Mouse (Mus musculus): ENCODE results near the gene 4833439L19Rik.
"Not testable (repeated sequence)": the region's sequence is repeated elsewhere in the genome, so short reads cannot be mapped to it uniquely, and the experiment has no call there.

Gene 4833439L19Rik

DNA sequence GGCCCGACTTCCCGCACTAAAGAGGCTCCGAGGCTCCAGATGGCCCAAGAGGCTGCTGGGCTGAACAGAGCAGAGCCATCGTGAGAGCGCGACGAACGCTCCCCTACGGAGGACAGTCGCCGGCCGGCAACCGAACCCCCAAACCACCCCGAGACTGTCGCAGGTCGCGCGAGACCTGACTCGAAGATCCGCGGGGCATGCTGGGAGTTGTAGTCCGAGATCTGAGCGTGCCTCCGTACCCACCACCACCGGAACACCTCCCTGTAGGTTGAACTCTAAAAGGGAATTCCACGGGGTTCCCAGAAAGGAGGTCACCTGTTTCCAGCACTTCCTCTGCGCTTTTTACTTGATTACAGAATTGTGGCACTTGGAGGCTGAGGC is at the start of gene 4833439L19Rik:
Gene 4833439L19Rik, minus strand, starts transcription at position 235 of the 381 bp plus-strand sequence.
- DNase-seq (ENCODE audit: low read depth, low spot score) = peak; percentile 93

DNA sequence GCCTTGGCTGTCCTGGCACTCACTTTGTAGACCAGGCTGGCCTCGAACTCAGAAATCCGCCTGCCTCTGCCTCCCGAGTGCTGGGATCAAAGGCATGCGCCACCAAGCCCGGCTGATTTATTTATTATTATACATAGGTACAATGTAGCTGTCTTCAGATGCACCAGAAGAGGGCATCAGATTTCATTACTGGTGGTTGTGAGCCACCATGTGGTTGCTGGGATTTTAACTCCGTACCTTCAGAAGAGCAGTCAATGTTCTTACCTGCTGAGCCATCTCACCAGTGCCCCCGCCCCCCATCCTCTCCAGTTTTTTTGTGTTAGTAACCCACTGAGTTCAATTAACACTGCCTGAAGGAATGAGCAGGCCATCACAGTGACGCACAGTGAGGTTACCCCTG is 47.9 kb upstream of the 4833439L19Rik start:
- DNase-seq (ENCODE audit: low read depth, low spot score) = not testable (repeated sequence)

GRCm38 (mm10) chr13:54610972-54611754 is 45.9 kb upstream of the 4833439L19Rik start, which contains the start of gene Cltb:
TSS of gene Cltb (minus strand) at chr13:54611344.
- peak; percentile 51 for DNase-seq (ENCODE audit: low read depth, low spot score)

DNA sequence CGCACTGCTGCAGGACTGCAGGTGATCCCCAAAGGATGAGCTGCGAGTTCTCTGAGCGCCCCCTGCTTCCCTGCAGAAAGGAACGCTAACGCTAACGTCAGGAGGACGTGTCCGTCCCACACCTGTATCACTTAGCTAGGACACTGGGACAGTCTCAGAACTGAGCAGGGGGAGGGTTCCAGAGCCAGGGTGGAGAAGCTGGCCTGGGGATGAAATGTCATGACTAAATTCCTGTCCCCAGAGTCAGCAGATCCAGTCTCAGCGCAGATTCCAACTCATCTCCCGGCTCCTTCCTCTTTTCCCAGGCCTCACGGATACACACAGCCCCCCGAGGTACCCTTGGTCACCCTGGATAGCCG is 45.4 kb upstream of the 4833439L19Rik start:
- peak; percentile 42 for DNase-seq (ENCODE audit: low read depth, low spot score)

DNA sequence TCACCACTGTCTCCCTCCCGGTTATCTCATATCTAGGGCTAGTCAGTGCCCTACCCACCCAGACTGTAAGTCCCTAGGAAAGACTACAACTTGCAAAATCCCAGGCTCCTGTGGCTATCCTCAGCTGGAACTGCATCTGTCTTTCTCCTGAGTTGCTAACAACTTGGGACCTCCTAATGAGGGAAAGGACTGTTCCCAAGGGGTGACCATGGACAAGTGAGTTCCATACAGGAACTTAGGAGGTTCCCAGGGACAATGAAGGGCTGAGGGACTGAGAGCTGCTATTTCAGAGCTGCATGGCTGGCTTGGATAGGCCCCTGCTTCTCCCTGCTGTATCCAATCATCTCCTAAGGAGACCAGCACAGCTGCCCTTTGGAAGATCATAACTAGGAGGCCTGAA is 44.1 kb upstream of the 4833439L19Rik start:
- no peak for DNase-seq (ENCODE audit: low read depth, low spot score)

GRCm38 (mm10) chr13:54608666-54609065 is 43.4 kb upstream of the 4833439L19Rik start:
- DNase-seq (ENCODE audit: low read depth, low spot score) = peak; percentile 44

GRCm38 (mm10) chr13:54608002-54608401 is 42.8 kb upstream of the 4833439L19Rik start:
- no peak for DNase-seq (ENCODE audit: low read depth, low spot score)

DNA sequence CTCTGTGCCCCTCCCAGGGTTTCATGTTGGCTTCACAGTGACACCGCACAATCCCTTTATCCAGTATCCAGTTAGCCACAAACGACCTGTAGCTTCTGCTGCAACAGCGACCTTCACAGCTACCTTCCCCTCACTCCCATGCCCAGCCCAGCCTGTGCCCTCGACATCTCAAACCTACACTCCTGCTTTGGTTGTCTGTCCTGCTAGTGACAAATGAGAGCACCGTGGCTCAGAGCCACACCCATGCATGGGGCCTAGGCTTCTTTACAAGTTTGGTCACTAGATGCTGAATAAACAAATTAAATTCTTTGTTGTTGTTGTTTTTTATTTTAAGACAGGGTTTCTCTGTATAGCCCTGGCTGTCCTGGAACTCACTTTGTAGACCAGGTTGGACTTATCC is 42.0 kb upstream of the 4833439L19Rik start:
- no peak for DNase-seq (ENCODE audit: low read depth, low spot score)

GRCm38 (mm10) chr13:54605426-54605825 is 40.2 kb upstream of the 4833439L19Rik start:
- peak; percentile 36 for DNase-seq (ENCODE audit: low read depth, low spot score)

DNA sequence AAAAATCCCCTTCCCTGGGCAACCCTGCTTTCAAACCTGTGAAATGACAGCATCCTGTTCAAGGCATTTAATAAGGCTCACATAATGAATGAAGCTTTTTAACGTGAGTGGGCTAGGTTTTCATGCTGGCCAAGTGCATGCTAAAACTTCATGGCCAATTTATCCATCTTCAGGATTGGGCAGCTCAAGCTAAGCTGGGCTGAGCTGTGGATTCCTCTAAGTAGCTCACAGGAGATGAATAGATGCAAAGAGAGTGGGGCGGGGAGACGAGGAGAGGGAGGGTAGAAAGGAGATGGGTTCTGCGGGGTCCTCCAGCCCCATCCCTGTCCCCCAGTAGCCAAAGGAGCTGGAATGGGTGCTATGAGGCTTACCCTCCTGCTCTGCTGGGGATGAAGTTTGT is 39.0 kb upstream of the 4833439L19Rik start:
- DNase-seq (ENCODE audit: low read depth, low spot score) = no peak

DNA sequence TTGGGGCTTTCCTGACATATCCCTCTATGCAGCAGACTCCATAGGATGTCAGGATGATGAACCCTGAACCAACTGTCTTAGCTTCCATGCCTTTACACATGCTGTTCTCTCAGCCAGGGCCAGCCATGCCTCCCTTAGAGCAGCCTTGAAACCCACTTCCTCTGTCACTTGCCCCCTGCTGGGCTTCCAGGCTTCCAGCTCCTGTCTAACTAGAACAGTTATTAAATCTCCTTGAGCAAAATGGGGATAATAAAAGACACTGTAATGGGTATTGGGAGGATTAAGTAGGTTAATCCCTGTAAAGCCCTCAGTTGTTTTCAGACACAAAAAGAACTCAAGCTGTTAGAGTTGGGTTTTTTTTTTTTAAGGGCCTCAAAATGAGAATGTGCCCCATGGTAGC is 38.3 kb upstream of the 4833439L19Rik start:
- no peak for DNase-seq (ENCODE audit: low read depth, low spot score)

- no peak for DNase-seq (ENCODE audit: low read depth, low spot score)
Measured at GRCm38 (mm10) chr13:54602639-54603111, 37.4 kb upstream of the 4833439L19Rik start.

GRCm38 (mm10) chr13:54598622-54599143 is 33.4 kb upstream of the 4833439L19Rik start:
- no peak for DNase-seq (ENCODE audit: low read depth, low spot score)

- no peak for DNase-seq (ENCODE audit: low read depth, low spot score)
Measured at GRCm38 (mm10) chr13:54596870-54597269, 31.6 kb upstream of the 4833439L19Rik start.

DNA sequence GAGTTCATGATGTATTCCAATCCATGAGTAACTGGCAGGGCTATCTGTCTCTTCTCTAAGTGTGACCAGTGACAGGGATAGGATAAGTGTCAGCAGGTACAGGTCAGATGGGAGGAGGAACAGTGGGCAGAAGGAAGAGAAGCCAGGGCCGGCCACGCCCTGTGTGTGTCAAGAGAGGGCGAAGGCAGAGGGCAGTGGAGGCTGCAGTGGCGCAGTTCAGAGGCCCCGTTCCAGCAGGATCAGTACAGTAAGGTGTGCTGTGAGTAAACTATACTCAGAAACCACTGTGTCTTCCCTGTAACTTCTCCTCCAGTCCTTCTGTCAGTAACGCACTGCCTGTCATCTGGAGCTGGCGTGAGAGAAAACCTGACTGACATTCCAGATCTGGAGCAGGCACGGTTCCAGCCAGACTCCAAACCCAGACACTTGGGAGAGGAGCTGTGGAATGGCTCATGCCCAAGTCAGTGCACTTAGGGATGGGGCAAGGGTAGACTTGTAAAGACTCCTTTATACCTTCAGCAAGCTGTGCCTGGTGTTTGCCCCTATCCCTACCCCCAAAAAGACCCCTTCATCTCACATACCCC is 31.0 kb upstream of the 4833439L19Rik start:
- DNase-seq (ENCODE audit: low read depth, low spot score) = no peak

GRCm38 (mm10) chr13:54593617-54594016 is 28.4 kb upstream of the 4833439L19Rik start:
- DNase-seq (ENCODE audit: low read depth, low spot score) = no peak

- no peak for DNase-seq (ENCODE audit: low read depth, low spot score)
Measured at GRCm38 (mm10) chr13:54591776-54592356, 26.6 kb upstream of the 4833439L19Rik start.

- DNase-seq (ENCODE audit: low read depth, low spot score) = peak; percentile 96
Measured at GRCm38 (mm10) chr13:54589996-54590951, 25.0 kb upstream of the 4833439L19Rik start, which contains the start of the genes Nop16 and Higd2a. TSS of gene Nop16 (minus strand) at chr13:54590090. TSS of gene Higd2a (plus strand) at chr13:54590207.

- no peak for DNase-seq (ENCODE audit: low read depth, low spot score)
Measured at GRCm38 (mm10) chr13:54589414-54589995, 24.3 kb upstream of the 4833439L19Rik start.

DNA sequence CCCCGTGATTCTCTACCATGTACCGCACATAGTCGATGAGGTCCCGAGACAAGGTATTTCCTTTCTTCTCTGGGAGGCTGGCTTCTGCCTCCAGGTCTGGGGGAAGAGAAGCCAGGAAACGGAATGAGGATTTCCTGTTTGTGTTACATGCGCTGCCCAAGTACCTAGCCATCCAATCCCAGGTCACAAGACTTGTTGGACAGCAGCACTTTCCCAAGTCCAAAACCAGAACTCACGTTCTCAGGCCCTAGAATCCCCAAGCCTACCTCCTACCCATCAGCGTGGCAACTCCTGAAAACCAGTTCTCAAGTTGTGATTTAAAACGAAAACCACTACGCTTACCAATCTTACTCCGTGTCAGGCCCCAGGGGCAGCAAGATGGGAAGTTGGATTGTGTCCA is 20.6 kb upstream of the 4833439L19Rik start:
- DNase-seq (ENCODE audit: low read depth, low spot score) = no peak

GRCm38 (mm10) chr13:54582860-54583259 is 17.6 kb upstream of the 4833439L19Rik start:
- no peak for DNase-seq (ENCODE audit: low read depth, low spot score)
